Mouse (Mus musculus) leukemia stem cell, adult 10-12 weeks (primary cell): ENCODE data around the gene Ankrd23. TPM values are rescaled to one million over a fixed set of nuclear protein-coding genes. Genes with fewer than 3 reads are reported as not detected.

Source experiments
- polyA plus RNA-seq: library from polyadenylated mRNA; stranded (reverse); fragments of >175 nt; gene quantifications from 2 replicates; pipeline ENCODE4 v1.2.3, GENCODE M21; 2012; ENCODE audit warnings: low replicate concordance

Ankrd23 gene
- polyA plus RNA-seq, result 7.4 and 13.1 TPM in 2 replicates

DNA sequence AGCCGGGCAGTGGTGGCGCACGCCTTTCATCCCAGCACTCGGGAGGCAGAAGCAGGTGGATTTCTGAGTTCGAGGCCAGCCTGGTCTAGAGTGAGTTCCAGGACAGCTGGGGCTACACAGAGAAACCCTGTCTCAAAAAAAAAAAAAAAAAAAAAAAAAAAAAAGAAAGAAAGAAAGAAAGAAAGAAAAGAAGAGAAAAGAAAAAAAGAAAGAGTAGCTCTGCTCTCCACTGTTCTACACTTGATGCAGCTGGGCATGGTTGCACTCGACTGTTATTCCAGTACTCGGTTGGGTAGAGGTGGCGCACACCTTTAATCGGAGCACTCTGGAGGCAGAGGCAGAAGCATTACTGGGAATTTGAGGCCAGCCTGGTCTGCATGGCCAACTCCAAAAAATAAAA, at the start of gene Ankrd23:
Gene Ankrd23 (minus strand): TSS at position 101 of the 400 bp plus-strand sequence.

DNA sequence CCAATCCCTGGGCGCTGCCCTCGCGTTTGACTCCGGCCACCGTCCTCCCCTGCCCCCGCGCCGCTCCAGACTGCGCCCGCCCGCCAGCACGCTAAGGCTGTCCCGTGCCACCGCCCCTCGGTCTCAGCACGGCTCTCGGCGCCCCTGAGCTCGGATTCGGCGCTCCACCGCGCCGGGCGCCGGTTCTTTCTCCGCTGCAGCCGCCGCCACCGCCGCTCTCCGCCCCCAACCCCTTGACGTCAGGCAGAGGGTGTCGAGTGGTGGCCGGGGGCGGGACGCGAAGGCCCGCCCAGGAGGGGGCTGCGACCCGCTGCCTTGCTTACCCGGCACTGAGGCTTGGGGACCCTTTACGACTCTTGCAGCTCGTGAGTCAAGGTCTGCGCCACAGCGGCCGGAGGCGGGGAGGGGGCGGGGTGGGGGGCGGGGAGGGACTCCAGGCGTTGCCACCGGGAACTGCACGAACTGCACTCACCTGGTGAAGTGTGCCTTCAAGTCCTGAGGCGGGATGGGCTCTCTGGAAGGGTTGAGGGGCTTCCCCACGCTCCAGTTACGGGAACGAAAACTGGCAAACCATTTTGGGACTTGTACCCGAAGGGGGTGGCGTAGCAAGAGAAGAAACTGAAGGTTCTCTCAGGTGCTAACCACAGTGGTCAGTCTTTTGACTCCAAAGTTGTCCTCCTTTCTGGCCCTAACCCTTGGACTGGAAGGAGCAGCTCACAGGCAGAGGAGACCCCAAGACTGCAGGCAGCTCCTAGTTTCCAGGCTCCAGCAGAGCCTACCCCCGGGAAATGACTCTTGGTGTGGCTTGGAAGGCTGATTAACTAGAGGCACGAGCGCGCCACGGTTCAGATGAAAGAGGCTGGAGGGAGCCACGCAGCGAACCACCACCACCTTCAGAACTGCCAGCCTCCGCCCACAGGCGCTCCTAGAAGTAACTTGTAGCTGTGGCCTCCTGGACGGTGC, 21.6 kb upstream of the Ankrd23 start, which contains the start of gene Sema4c:
Gene Sema4c (minus strand): TSS at position 319 of the 963 bp plus-strand sequence.

DNA sequence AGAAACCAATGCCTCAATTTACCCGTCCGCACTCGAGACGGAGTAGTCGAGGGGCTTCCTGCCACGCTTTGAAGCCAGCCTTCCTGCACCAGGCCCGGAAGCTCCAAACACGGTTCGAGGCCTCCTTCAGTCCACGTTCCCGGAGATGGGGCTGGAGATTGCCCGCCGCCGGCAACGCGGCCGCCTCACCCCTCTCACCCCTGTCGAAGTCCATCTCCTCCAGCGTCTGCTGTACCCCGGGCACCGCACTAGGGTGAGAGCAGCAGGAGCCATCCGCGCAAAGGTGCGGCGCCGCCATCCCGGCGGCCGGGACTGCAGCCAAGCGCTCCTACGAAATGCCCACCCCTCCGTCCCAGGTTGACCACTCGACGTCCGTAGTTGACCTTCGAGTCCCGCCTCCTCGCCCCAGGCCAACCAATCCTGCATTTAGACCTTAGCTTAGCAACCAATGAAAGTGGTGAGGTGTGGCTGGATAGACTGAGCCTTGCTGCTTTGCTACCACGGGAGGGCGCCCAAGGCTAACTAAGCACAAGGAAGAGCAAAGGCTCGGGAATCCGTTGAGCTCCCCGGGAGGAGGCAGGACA, 10.3 kb upstream of the Ankrd23 start, which contains the start of gene Ankrd39:
Gene Ankrd39 (minus strand): TSS at position 558 of the 584 bp plus-strand sequence.

DNA sequence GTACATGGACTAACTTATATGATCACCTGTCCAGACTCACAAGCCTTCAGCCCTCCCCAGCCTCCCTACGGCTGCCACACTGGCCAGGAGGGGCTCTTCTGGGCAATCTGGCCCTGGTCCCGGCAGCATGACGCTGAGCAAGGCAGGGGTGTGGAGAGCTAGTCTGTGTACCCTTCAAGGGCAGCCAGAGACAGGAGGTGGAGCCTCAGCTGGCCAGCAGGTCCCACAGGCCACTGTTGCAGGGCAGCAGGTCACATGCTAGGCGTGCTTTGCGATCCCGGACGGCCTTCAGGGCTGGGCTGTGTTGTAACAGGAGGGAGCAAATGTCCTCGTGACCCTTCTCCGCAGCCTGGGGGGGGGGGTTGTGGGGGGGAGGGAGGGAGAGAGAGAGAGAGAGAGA, 2.5 kb upstream of the Ankrd23 start, which contains the start of gene Gm42417:
Gene Gm42417 (minus strand): TSS at position 244 of the 400 bp plus-strand sequence.

DNA sequence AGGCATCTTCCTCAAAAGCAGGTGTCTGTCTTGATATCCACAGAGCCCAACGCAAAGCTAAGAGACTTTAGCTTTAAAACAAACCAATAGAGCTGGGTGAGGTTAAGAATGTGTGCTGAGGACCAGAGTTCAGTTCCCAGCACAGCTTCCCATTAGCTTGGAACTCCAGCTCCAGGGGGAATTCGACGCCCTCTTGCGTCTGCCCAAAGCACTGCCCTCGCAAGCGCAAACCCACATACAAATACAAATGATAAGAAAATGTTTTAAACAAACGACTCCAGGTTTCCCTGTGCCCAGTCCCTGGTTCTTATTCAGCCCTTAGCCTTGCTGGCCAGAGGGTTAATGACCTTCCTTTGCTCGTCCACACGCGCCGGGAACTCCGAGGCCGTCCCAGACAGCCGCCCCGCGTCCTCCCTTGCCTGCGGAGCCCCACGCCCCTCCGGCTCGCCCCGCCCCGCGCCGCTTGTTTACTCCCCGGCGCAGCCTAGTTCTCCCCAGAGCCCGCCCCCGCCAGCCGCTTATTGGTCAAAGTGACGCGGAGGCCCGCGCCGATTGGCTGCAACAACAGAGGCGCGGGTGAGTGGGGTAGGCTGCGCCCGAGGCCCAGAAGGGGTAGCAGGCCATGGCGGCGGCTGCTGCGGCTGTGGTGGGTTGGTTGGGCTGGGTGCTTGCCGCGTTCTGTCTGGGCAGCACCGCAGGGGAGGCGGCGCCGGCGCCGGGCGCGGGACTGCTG, 25.2 kb downstream of the Ankrd23 start, which contains the start of gene Cnnm3:
Gene Cnnm3 (plus strand): TSS at position 579 of the 733 bp plus-strand sequence.

Other genes starting within 250 kb of the Ankrd23 start
- gene Arid5a, start 229.2 kb downstream of the Ankrd23 start, polyA plus RNA-seq, result 39.1 and 55.7 TPM in 2 replicates
- 7.5 and 26.5 TPM in 2 replicates for gene Kansl3, start 167.7 kb downstream of the Ankrd23 start, polyA plus RNA-seq
- not detected in 2 replicates for gene Fer1l5, start 164.6 kb downstream of the Ankrd23 start, polyA plus RNA-seq
- 4.5 and 5.6 TPM in 2 replicates for gene Lman2l, start 91.6 kb downstream of the Ankrd23 start, polyA plus RNA-seq
- gene Cnnm4, start 65.3 kb downstream of the Ankrd23 start, polyA plus RNA-seq, result 0.69 and 1.3 TPM in 2 replicates
- 17.9 and 18.7 TPM in 2 replicates for gene Cnnm3, start 25.0 kb downstream of the Ankrd23 start, polyA plus RNA-seq
- gene Gm42417, start 2.5 kb upstream of the Ankrd23 start, polyA plus RNA-seq, result not detected in 2 replicates
- gene Ankrd39, start 10.6 kb upstream of the Ankrd23 start, polyA plus RNA-seq, result 4.4 and 8.5 TPM in 2 replicates
- 0.53 and 4.0 TPM in 2 replicates for gene Sema4c, start 21.5 kb upstream of the Ankrd23 start, polyA plus RNA-seq
- gene Fam178b, start 146.3 kb upstream of the Ankrd23 start, polyA plus RNA-seq, result 1.3 TPM in 1 of 2 replicates, not detected in the other
- 890 and 1,069 TPM in 2 replicates for gene Cox5b, start 154.6 kb upstream of the Ankrd23 start, polyA plus RNA-seq
- not detected in 2 replicates for gene 4933424G06Rik, start 173.3 kb upstream of the Ankrd23 start, polyA plus RNA-seq
- gene Actr1b, start 177.5 kb upstream of the Ankrd23 start, polyA plus RNA-seq, result 41.9 and 49.7 TPM in 2 replicates
- gene Zap70, start 224.9 kb upstream of the Ankrd23 start, polyA plus RNA-seq, result 12.6 and 14.5 TPM in 2 replicates